Mouse (Mus musculus): ENCODE data around the gene Maff. TPM values are rescaled to one million over a fixed set of nuclear protein-coding genes. Genes with fewer than 3 reads are reported as not detected.

Maff gene
- polyA plus RNA-seq, 1 experiment, result 8.1 TPM

DNA sequence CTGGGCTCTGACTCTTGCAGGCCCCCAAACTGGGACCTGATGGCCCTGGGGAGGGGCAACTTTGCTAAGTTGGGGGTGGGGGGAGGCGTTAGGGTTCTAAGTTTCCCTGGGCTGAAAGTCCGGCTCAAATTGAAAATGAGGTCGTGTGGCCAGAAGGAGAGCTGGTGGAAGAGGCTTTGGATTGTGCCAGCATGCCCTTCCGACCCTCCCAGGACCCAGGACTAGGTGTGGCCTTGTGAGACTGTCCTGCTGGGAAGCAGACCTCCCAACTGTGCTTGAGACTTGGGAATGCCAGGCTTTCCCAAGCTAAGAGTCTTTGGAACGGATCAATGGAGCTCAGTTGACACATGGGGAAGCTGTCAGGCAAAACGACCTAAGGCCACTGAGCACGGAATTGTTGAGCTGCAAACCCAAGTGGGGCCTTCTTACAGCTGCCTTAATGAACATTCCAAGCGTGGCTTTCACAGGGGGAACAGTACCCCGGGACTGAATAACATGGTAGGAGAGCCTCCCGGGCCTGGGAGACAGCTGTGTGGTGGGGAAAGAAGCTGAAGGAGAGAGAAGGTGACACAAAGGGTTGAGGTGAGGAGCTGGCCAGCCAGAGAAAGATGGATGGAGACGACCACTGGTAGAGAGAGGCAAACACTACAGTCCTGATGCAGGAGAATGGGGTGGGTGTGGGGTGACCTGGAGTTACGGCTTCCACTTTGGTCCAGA is 11.7 kb downstream of the Maff start:
- Histone ChIP-seq H3K4me1 (replicated peaks; ENCODE audit: control insufficient read depth, insufficient read depth, low read length) (peaks cover 13% of the 10 kb centered on the region), H3K27me3 (ENCODE audit: control insufficient read depth, insufficient read depth, low read length) (no peaks in the 10 kb centered on the region), H3K27ac (ENCODE audit: control insufficient read depth, insufficient read depth, low read length) (no peak overlapping the region), H3K36me3 (ENCODE audit: control insufficient read depth, insufficient read depth, low read length) (no peaks in the 10 kb centered on the region), H3K4me3 (ENCODE audit: control insufficient read depth, insufficient read depth, low read length) (no peak overlapping the region)
- WGBS, result 86% methylated on average over 12 of the region's 12 CpGs
- TF ChIP-seq CTCF (IDR thresholded peaks at IDR 0.05; ENCODE audit: borderline replicate concordance, control insufficient read depth, extremely low read depth, insufficient read depth, low read length, poor library complexity) (no peak), POLR2A (IDR thresholded peaks at IDR 0.05; ENCODE audit: control insufficient read depth, extremely low read depth, insufficient read depth, low read length, poor library complexity) (no peak)
- DNase-seq, result no peak

DNA sequence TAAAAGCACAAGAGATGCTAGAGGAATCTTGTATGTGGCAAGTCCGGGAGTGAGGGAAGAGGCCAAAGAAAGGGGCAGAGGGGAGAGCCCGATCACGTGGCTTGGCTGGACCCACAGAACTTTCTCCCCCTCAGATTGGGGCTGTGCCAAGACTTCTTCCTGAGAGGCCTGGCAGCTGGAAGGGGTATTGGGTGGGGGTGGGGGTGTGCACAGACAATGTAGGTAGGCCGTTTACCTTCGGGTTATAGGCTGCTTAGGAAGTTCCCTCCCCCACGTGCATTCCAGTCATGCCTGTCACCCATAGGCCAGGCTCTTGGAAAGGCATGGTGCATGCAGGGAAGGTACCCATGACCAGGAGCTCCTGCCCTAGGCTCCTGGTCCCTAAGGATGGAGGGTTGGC is 13.5 kb downstream of the Maff start:
- H3K4me3 ChIP-seq (ENCODE audit: control insufficient read depth, insufficient read depth, low read length), result no peak overlapping the region
- no peaks in the 10 kb centered on the region for H3K36me3 ChIP-seq (ENCODE audit: control insufficient read depth, insufficient read depth, low read length)
- no peaks in the 10 kb centered on the region for H3K27me3 ChIP-seq (ENCODE audit: control insufficient read depth, insufficient read depth, low read length)
- DNase-seq, result no peak
- H3K27ac ChIP-seq (ENCODE audit: control insufficient read depth, insufficient read depth, low read length), result no peak overlapping the region
- TF ChIP-seq POLR2A (IDR thresholded peaks at IDR 0.05; ENCODE audit: control insufficient read depth, extremely low read depth, insufficient read depth, low read length, poor library complexity) (no peak), CTCF (IDR thresholded peaks at IDR 0.05; ENCODE audit: borderline replicate concordance, control insufficient read depth, extremely low read depth, insufficient read depth, low read length, poor library complexity) (no peak)
- WGBS, result 44% methylated on average over 6 of the region's 6 CpGs
- H3K4me1 ChIP-seq (replicated peaks; ENCODE audit: control insufficient read depth, insufficient read depth, low read length), result peaks cover 11% of the 10 kb centered on the region

DNA sequence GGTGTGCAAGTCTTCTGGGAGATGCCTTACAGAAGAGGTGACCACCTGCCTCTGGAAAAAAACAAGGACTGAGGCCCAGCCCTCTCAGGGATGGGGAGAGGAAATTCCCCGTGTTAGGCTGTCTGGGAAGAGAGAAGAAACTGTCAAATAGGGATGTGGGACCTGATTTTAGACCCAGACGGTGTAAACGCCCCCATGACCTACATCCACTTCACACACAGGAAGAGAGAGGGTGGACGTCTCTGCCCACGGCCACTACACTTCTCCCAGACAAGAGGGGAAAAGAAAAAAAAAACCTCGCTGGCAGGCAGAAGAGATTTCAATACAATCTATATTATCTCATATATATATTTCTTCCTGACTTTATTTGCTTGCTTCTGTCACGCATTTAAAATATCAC is 13.9 kb downstream of the Maff start:
- WGBS, result 73% methylated on average over 7 of the region's 7 CpGs
- Histone ChIP-seq H3K27me3 (ENCODE audit: control insufficient read depth, insufficient read depth, low read length) (no peaks in the 10 kb centered on the region), H3K36me3 (ENCODE audit: control insufficient read depth, insufficient read depth, low read length) (no peaks in the 10 kb centered on the region), H3K4me1 (replicated peaks; ENCODE audit: control insufficient read depth, insufficient read depth, low read length) (peaks cover 11% of the 10 kb centered on the region), H3K27ac (ENCODE audit: control insufficient read depth, insufficient read depth, low read length) (no peak overlapping the region), H3K4me3 (ENCODE audit: control insufficient read depth, insufficient read depth, low read length) (no peak overlapping the region)
- DNase-seq, result no peak
- TF ChIP-seq POLR2A (IDR thresholded peaks at IDR 0.05; ENCODE audit: control insufficient read depth, extremely low read depth, insufficient read depth, low read length, poor library complexity), result no peak
- no peak for TF ChIP-seq CTCF (IDR thresholded peaks at IDR 0.05; ENCODE audit: borderline replicate concordance, control insufficient read depth, extremely low read depth, insufficient read depth, low read length, poor library complexity)

DNA sequence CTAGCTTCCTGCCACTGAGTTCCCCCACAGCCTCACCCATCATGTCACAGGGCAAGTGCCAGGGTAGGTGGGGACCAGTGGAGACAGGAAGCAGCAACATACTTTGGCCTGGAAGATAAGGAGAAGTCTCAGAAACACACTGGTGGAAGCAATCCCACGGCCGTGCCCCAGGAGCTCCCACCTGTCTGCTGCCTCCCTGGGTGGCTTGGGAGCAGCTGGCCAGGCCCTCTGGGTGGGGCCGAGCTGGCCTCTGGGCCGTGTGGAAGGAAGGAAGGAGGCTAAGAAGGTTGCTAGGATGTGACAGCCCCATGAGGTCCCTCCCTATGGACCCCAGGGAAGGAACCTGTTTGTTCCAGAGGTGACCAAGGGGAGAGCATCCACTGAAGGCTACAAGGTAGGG is 14.6 kb downstream of the Maff start:
- DNase-seq, result no peak
- no peak for TF ChIP-seq POLR2A (IDR thresholded peaks at IDR 0.05; ENCODE audit: control insufficient read depth, extremely low read depth, insufficient read depth, low read length, poor library complexity)
- TF ChIP-seq CTCF (IDR thresholded peaks at IDR 0.05; ENCODE audit: borderline replicate concordance, control insufficient read depth, extremely low read depth, insufficient read depth, low read length, poor library complexity), result no peak
- no peaks in the 10 kb centered on the region for H3K27me3 ChIP-seq (ENCODE audit: control insufficient read depth, insufficient read depth, low read length)
- WGBS, result 40% methylated on average over 4 of the region's 4 CpGs
- H3K4me3 ChIP-seq (ENCODE audit: control insufficient read depth, insufficient read depth, low read length), result no peak overlapping the region
- H3K4me1 ChIP-seq (replicated peaks; ENCODE audit: control insufficient read depth, insufficient read depth, low read length), result peaks cover 10% of the 10 kb centered on the region
- no peaks in the 10 kb centered on the region for H3K36me3 ChIP-seq (ENCODE audit: control insufficient read depth, insufficient read depth, low read length)
- no peak overlapping the region for H3K27ac ChIP-seq (ENCODE audit: control insufficient read depth, insufficient read depth, low read length)

DNA sequence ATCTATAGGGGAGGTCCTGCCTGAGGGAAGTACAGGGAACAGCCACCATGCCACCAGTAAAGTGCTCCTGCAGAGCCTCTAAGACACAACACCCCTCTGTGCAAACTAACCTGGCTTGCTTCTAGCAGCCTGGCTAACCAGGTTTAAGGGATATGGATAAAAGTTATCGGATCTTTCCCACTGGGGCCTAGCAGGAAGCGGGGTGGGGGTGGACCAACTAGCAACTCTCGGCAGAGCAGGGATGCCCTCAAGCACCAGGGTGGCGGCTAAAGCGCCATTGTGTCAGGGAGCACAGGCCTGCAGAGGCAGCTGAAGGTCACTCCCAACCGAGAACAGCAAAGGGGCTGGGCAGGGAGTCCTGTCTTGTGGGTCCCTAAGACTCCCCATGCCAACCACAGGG is 17.7 kb downstream of the Maff start:
- no peak overlapping the region for H3K27ac ChIP-seq (ENCODE audit: control insufficient read depth, insufficient read depth, low read length)
- H3K36me3 ChIP-seq (ENCODE audit: control insufficient read depth, insufficient read depth, low read length), result peaks cover 7% of the 10 kb centered on the region
- no peaks in the 10 kb centered on the region for H3K4me1 ChIP-seq (replicated peaks; ENCODE audit: control insufficient read depth, insufficient read depth, low read length)
- no peak overlapping the region for H3K4me3 ChIP-seq (ENCODE audit: control insufficient read depth, insufficient read depth, low read length)
- TF ChIP-seq CTCF (IDR thresholded peaks at IDR 0.05; ENCODE audit: borderline replicate concordance, control insufficient read depth, extremely low read depth, insufficient read depth, low read length, poor library complexity), result no peak
- TF ChIP-seq POLR2A (IDR thresholded peaks at IDR 0.05; ENCODE audit: control insufficient read depth, extremely low read depth, insufficient read depth, low read length, poor library complexity), result no peak
- no peak for DNase-seq
- 96% methylated on average over 6 of the region's 6 CpGs for WGBS
- H3K27me3 ChIP-seq (ENCODE audit: control insufficient read depth, insufficient read depth, low read length), result no peaks in the 10 kb centered on the region

DNA sequence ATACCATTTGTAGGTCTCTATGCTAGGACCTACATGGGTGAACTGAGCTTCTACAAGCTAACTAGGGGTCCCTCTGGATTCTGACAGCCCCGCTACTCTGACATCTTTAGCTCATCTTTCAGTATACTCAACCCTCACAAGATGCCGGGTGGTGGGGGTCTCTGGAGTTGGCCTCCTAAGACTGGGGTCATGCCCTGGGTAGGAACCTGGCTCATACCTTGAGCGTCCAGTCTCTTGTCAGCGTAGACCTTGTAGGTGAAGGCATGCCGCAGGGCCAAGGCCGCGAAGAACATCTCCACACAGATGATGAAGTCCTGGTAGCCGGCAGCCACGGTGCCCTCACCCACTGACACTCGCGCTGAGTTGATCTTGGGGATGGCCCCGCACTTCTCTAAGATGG is 18.6 kb downstream of the Maff start:
- no peak for DNase-seq
- no peak for TF ChIP-seq POLR2A (IDR thresholded peaks at IDR 0.05; ENCODE audit: control insufficient read depth, extremely low read depth, insufficient read depth, low read length, poor library complexity)
- no peak for TF ChIP-seq CTCF (IDR thresholded peaks at IDR 0.05; ENCODE audit: borderline replicate concordance, control insufficient read depth, extremely low read depth, insufficient read depth, low read length, poor library complexity)
- Histone ChIP-seq H3K36me3 (ENCODE audit: control insufficient read depth, insufficient read depth, low read length) (peaks cover 12% of the 10 kb centered on the region), H3K4me3 (ENCODE audit: control insufficient read depth, insufficient read depth, low read length) (no peak overlapping the region), H3K27me3 (ENCODE audit: control insufficient read depth, insufficient read depth, low read length) (no peaks in the 10 kb centered on the region), H3K4me1 (replicated peaks; ENCODE audit: control insufficient read depth, insufficient read depth, low read length) (no peaks in the 10 kb centered on the region), H3K27ac (ENCODE audit: control insufficient read depth, insufficient read depth, low read length) (no peak overlapping the region)
- 98% methylated on average over 12 of the region's 12 CpGs for WGBS

DNA sequence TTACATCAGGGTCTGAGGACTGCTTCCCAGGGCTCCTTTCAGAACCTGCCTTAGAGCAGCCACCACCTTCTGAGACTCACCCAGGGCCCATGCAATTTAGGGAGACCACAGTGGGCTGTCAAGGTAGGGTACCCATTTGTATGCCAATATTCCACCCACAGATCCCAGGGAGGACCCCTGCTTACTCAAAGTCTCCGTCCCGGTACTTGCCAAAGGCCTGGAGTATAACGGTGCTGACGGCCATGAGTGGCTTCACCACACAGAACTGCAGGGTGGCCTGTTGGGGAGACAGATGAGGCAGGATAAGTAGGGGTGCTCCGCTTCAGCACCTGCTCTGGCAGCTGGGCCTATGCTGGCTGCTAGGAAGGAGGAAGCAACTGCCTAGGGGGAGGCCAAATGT is 20.0 kb downstream of the Maff start:
- H3K27ac ChIP-seq (ENCODE audit: control insufficient read depth, insufficient read depth, low read length), result no peak overlapping the region
- TF ChIP-seq POLR2A (IDR thresholded peaks at IDR 0.05; ENCODE audit: control insufficient read depth, extremely low read depth, insufficient read depth, low read length, poor library complexity) (no peak), CTCF (IDR thresholded peaks at IDR 0.05; ENCODE audit: borderline replicate concordance, control insufficient read depth, extremely low read depth, insufficient read depth, low read length, poor library complexity) (no peak)
- H3K4me1 ChIP-seq (replicated peaks; ENCODE audit: control insufficient read depth, insufficient read depth, low read length), result no peaks in the 10 kb centered on the region
- WGBS, result 98% methylated on average over 5 of the region's 5 CpGs
- peaks cover 12% of the 10 kb centered on the region for H3K36me3 ChIP-seq (ENCODE audit: control insufficient read depth, insufficient read depth, low read length)
- H3K4me3 ChIP-seq (ENCODE audit: control insufficient read depth, insufficient read depth, low read length), result no peak overlapping the region
- H3K27me3 ChIP-seq (ENCODE audit: control insufficient read depth, insufficient read depth, low read length), result no peaks in the 10 kb centered on the region
- no peak for DNase-seq

Data from thymus, adult 2 months (tissue).